Comparison of ENCODE assay signal across 7 mouse cellular contexts in the genomic region with DNA sequence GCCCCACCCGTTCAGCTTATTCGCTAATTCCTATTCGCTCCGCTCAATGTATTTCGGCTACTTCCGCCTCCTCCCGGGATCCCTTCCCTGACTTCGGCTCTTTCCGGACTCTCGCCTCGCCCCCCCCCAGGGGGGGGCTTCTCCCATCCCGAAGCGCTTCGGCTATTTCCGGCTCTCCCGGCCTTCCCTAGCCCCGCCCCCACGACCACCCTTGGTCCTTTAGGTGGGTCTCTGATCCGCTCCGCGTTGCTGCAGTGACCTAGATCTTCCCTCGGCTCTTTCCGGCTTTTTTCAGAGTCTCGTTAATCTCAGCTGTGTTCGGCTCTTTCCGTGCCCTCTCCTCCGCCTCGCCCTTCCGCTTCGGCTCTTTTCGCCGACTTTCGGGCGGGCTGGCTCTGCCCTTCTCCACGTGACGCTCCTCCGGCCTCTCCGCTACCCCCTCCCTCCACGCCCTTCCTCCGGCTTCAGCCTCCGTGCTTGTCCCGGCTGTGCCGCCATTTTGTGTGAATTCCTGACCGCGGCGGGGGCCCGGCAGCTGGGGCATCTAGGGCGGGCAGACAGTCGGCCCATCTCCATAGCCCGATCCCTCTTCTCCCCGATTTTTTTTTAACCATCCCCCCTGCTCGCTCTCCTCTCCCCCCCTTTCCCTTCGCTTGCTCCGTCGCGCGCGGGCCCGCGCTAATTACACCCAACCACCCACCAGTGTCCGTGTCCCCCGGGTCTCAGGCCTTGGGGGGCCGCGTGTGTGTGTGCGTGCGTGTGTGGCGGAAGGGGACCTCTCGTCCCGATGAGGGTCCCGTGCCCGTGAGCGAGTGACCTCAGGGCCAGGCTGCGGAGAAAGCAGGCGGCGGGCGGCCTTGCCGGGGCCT. TPM values are rescaled to one million over a fixed set of nuclear protein-coding genes. Genes with fewer than 3 reads are reported as not detected.
A peak's percentile ranks its signal among the peaks of the same experiment; 100 is the strongest.
DNase-seq lines count a peak whose midpoint lies in the region; ATAC-seq lines count a peak whose summit lies in the region.

No protein-coding gene starts in this region.

- no peaks in the 10 kb centered on the region for H3K27me3 ChIP-seq in embryonic facial prominence, embryonic 11.5 days (ENCODE audit: control insufficient read depth, insufficient read depth, low read length)
- no peaks in the 10 kb centered on the region for H3K27me3 ChIP-seq in limb, embryonic 11.5 days (ENCODE audit: control insufficient read depth, insufficient read depth, low read length)
- H3K27me3 ChIP-seq in midbrain, embryonic 14.5 days (ENCODE audit: control insufficient read depth, insufficient read depth, low read length): no peaks in the 10 kb centered on the region

- no peaks in the 10 kb centered on the region for H3K9me3 ChIP-seq in embryonic facial prominence, embryonic 11.5 days (replicated peaks; ENCODE audit: control insufficient read depth, low read length)
- H3K9me3 ChIP-seq in limb, embryonic 11.5 days (ENCODE audit: control insufficient read depth, low read length): no peaks in the 10 kb centered on the region
- H3K9me3 ChIP-seq in midbrain, embryonic 14.5 days (ENCODE audit: control insufficient read depth, low read length): no peaks in the 10 kb centered on the region

- peak overlapping the region; percentile 90 for H3K4me2 ChIP-seq in embryonic facial prominence, embryonic 11.5 days (ENCODE audit: low read depth, low read length)
- H3K4me2 ChIP-seq in limb, embryonic 11.5 days (ENCODE audit: low read depth, severe bottlenecking): peak overlapping the region; percentile 87
- peak overlapping the region; percentile 77 for H3K4me2 ChIP-seq in midbrain, embryonic 14.5 days (ENCODE audit: low read length)

- H3K27ac ChIP-seq in embryonic facial prominence, embryonic 11.5 days (replicated peaks; ENCODE audit: low read depth, low read length): peak overlapping the region; percentile 100
- peak overlapping the region; percentile 100 for H3K27ac ChIP-seq in limb, embryonic 11.5 days (replicated peaks; ENCODE audit: low read depth, low read length)
- peak overlapping the region; percentile 100 for H3K27ac ChIP-seq in midbrain, embryonic 14.5 days (replicated peaks; ENCODE audit: low read depth, low read length)

- peak overlapping the region; percentile 100 for H3K9ac ChIP-seq in embryonic facial prominence, embryonic 11.5 days (replicated peaks; ENCODE audit: low read length)
- peak overlapping the region; percentile 100 for H3K9ac ChIP-seq in limb, embryonic 11.5 days (ENCODE audit: low read length)
- H3K9ac ChIP-seq in midbrain, embryonic 14.5 days (replicated peaks; ENCODE audit: low read length): peak overlapping the region; percentile 100

- peak; percentile 99 for DNase-seq in adrenal gland, postnatal 14 days
- peak; percentile 100 for DNase-seq in embryonic facial prominence, embryonic 11.5 days (ENCODE audit: low spot score)
- peak; percentile 98 for DNase-seq in kidney, adult 11 months
- DNase-seq in limb, embryonic 11.5 days (ENCODE audit: low spot score): peak; percentile 100
- peak; percentile 100 for DNase-seq in midbrain, embryonic 14.5 days
- peak; percentile 92 to 98 for DNase-seq in spleen, adult 18-20 months

- H3K36me3 ChIP-seq in embryonic facial prominence, embryonic 11.5 days (replicated peaks; ENCODE audit: control insufficient read depth, insufficient read depth, low read depth, low read length): no peaks in the 10 kb centered on the region
- no peaks in the 10 kb centered on the region for H3K36me3 ChIP-seq in limb, embryonic 11.5 days (ENCODE audit: control insufficient read depth, insufficient read depth, low read length)
- no peaks in the 10 kb centered on the region for H3K36me3 ChIP-seq in midbrain, embryonic 14.5 days (ENCODE audit: control insufficient read depth, insufficient read depth, low read length)

- under 1% methylated on average over 77 of the region's 77 CpGs for WGBS in embryonic facial prominence, embryonic 11.5 days
- WGBS in limb, embryonic 11.5 days: under 1% methylated on average over 77 of the region's 77 CpGs
- under 1% methylated on average over 77 of the region's 77 CpGs for WGBS in midbrain, embryonic 14.5 days

- ATAC-seq in embryonic facial prominence, embryonic 11.5 days (replicated peaks; ENCODE audit: insufficient number of reproducible peaks, low FRiP score, low TSS enrichment, low read depth): peak; percentile 92
- peak; percentile 57 for ATAC-seq in granulocyte monocyte progenitor cell, adult 5-6 weeks (replicated peaks; ENCODE audit: poor library complexity, severe bottlenecking)
- peak; percentile 93 for ATAC-seq in limb, embryonic 11.5 days (ENCODE audit: insufficient number of reproducible peaks, low FRiP score, low TSS enrichment, low read depth)
- peak; percentile 91 for ATAC-seq in midbrain, embryonic 14.5 days (ENCODE audit: low FRiP score, low TSS enrichment)

- peaks cover 1% of the 10 kb centered on the region; the same call in 1 of the 2 replicates for H3K4me1 ChIP-seq in embryonic facial prominence, embryonic 11.5 days (ENCODE audit: control insufficient read depth, insufficient read depth, low read length)
- H3K4me1 ChIP-seq in limb, embryonic 11.5 days (ENCODE audit: control insufficient read depth, insufficient read depth, low read length): peaks cover 6% of the 10 kb centered on the region; the same call in 1 of the 2 replicates
- peaks cover 25% of the 10 kb centered on the region for H3K4me1 ChIP-seq in midbrain, embryonic 14.5 days (ENCODE audit: control insufficient read depth, insufficient read depth, low read length)

- peak overlapping the region; percentile 92 for H3K4me3 ChIP-seq in embryonic facial prominence, embryonic 11.5 days (ENCODE audit: low read depth, low read length)
- H3K4me3 ChIP-seq in limb, embryonic 11.5 days (ENCODE audit: low read depth, low read length): peak overlapping the region; percentile 89
- peak overlapping the region; percentile 95 for H3K4me3 ChIP-seq in midbrain, embryonic 14.5 days (replicated peaks; ENCODE audit: low read depth, low read length)

RNA-seq across cellular contexts. Expression of a gene that starts 0.7 kb away (rescaled TPM):
- total RNA-seq in adrenal gland, postnatal 14 days (2021): 37.4 and 48.5 TPM in 2 replicates
- polyA plus RNA-seq in embryonic facial prominence, embryonic 11.5 days (2014; fragmentation: Nextera tagmentation; extraction: Ambion mirVana): 13.7 and 14.6 TPM in 2 replicates
- 42.3 and 57.9 TPM in 2 replicates for total RNA-seq in granulocyte monocyte progenitor cell, adult 5-6 weeks (2014; fragmentation: Nextera tagmentation)
- total RNA-seq in granulocyte monocyte progenitor cell, adult 5-6 weeks (2017): 20.9 and 40.7 TPM in 2 replicates
- polyA plus RNA-seq in limb, embryonic 11.5 days (2014; fragmentation: Nextera tagmentation; extraction: Ambion mirVana): 18.6 and 20.0 TPM in 2 replicates
- 17.1 and 19.2 TPM in 2 replicates for polyA plus RNA-seq in midbrain, embryonic 14.5 days (2014; fragmentation: Nextera tagmentation; extraction: Ambion mirVana)

RNA-seq across cellular contexts. Expression of a gene that starts 12.4 kb away (rescaled TPM):
- 62.3 and 72.1 TPM in 2 replicates for total RNA-seq in adrenal gland, postnatal 14 days (2021)
- polyA plus RNA-seq in embryonic facial prominence, embryonic 11.5 days (2014; fragmentation: Nextera tagmentation; extraction: Ambion mirVana): 433 and 434 TPM in 2 replicates
- total RNA-seq in granulocyte monocyte progenitor cell, adult 5-6 weeks (2014; fragmentation: Nextera tagmentation): 131 and 137 TPM in 2 replicates
- total RNA-seq in granulocyte monocyte progenitor cell, adult 5-6 weeks (2017): 409 and 421 TPM in 2 replicates
- 434 and 441 TPM in 2 replicates for polyA plus RNA-seq in limb, embryonic 11.5 days (2014; fragmentation: Nextera tagmentation; extraction: Ambion mirVana)
- polyA plus RNA-seq in midbrain, embryonic 14.5 days (2014; fragmentation: Nextera tagmentation; extraction: Ambion mirVana): 178 and 240 TPM in 2 replicates

RNA-seq across cellular contexts. Expression of a gene that starts 52.5 kb away (rescaled TPM):
- total RNA-seq in adrenal gland, postnatal 14 days (2021): 46.2 and 49.2 TPM in 2 replicates
- polyA plus RNA-seq in embryonic facial prominence, embryonic 11.5 days (2014; fragmentation: Nextera tagmentation; extraction: Ambion mirVana): 50.7 and 60.0 TPM in 2 replicates
- total RNA-seq in granulocyte monocyte progenitor cell, adult 5-6 weeks (2014; fragmentation: Nextera tagmentation): 27.5 and 71.6 TPM in 2 replicates
- total RNA-seq in granulocyte monocyte progenitor cell, adult 5-6 weeks (2017): 17.2 and 26.2 TPM in 2 replicates
- polyA plus RNA-seq in limb, embryonic 11.5 days (2014; fragmentation: Nextera tagmentation; extraction: Ambion mirVana): 62.0 and 71.4 TPM in 2 replicates
- 59.6 and 84.1 TPM in 2 replicates for polyA plus RNA-seq in midbrain, embryonic 14.5 days (2014; fragmentation: Nextera tagmentation; extraction: Ambion mirVana)

Comparison
In these comparisons a context has a peak if more than half of its experiments do, and no peak if none do; other contexts are left out.
1. Peak in every context shown above with its lines: DNase-seq, ATAC-seq, H3K4me3 ChIP-seq and H3K27ac ChIP-seq.